Mouse (Mus musculus) kidney, embryonic 15.5 days (tissue): Measurements from ENCODE around the gene BC067074. TPM values are rescaled to one million over a fixed set of nuclear protein-coding genes. Genes with fewer than 3 reads are reported as not detected.

Source experiments
- ATAC-seq: fragments of 200-750 bp; cut with Nextera tagmentation; replicated peaks from 2 replicates; pipeline ENCODE4 v1.8.0; 2017; ENCODE audit warnings: moderate TSS enrichment; ENCODE audit not compliant: low FRiP score
- H3K27ac ChIP-seq: fragments of 300-500 bp; sonication (generic); 2 replicates; pipeline ENCODE4 v1.5.1; 2015; ENCODE audit warnings: mild to moderate bottlenecking, inconsistent platforms
- H3K27me3 ChIP-seq: fragments of 300-500 bp; sonication (generic); 2 replicates; pipeline ENCODE4 v1.6.1; 2015; ENCODE audit warnings: inconsistent platforms
- H3K36me3 ChIP-seq: fragments of 300-500 bp; sonication (generic); 2 replicates; pipeline ENCODE4 v1.6.1; 2015; ENCODE audit warnings: inconsistent platforms
- H3K4me1 ChIP-seq: fragments of 300-500 bp; sonication (generic); 2 replicates; pipeline ENCODE4 v1.6.1; 2015; ENCODE audit warnings: inconsistent platforms
- H3K4me2 ChIP-seq: fragments of 300-500 bp; sonication (generic); 2 replicates; pipeline ENCODE4 v1.6.1; 2015; ENCODE audit warnings: moderate library complexity, mild to moderate bottlenecking, inconsistent platforms
- H3K4me3 ChIP-seq: fragments of 300-500 bp; sonication (generic); replicated peaks from 2 replicates; pipeline ENCODE4 v1.5.1; 2015; ENCODE audit warnings: mild to moderate bottlenecking, inconsistent platforms
- H3K9ac ChIP-seq: fragments of 300-500 bp; sonication (generic); 2 replicates; pipeline ENCODE4 v1.6.1; 2015; ENCODE audit warnings: mild to moderate bottlenecking, inconsistent platforms
- H3K9me3 ChIP-seq: fragments of 300-500 bp; sonication (generic); replicated peaks from 2 replicates; pipeline ENCODE4 v1.6.1; 2016; ENCODE audit warnings: inconsistent platforms
- WGBS: fragments of 180-500 bp; shearing (Covaris S2); methylation state at CpG from one replicate; pipeline ENCODE4 v1.1.7; 2015; ENCODE audit warnings: mixed read lengths; 5-methylcytosine and 5-hydroxymethylcytosine counted together
- polyA plus RNA-seq: library from polyadenylated mRNA; unstranded; fragments of >200 nt; fragmentation: Nextera tagmentation; extraction: Ambion mirVana; gene quantifications from 2 replicates; pipeline ENCODE4 v1.2.1, GENCODE M21; 2015

Gene BC067074
- polyA plus RNA-seq, 1 experiment from 2014 or later: 5.2 TPM

DNA sequence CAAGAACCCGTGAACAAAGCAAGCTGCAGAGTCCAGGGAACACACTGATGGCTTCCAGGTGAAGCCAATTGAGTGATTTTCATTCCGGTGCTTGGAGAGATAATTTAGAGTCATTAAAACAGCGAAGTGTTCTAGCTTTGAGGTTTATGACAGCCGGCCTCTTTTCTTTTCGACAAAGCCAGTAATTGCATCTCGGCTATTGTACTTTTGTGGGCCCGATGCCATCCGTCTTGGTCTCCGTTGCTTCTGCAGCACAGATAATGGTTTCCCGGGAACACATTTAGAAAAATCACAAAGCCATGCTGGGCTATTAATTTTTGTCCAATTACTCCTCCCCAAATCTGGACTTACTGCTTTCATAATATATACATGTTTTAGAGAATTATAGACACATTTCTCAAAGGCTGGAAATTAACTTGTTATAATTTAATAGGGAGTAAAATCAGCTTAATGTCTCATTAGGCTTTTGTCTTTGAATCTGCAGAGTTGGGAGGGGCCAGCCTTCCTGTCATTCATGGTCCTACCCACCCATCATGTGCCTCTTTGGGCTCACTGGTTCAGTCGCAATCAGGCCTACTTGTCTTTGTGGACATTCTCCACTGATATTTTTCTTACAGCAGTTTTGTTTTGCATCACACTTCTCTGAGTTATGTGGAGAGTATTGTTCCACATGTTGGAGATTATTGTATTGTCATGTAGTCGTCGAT is 64.6 kb downstream of the BC067074 start:
- no peaks in the 10 kb centered on the region for H3K27me3 ChIP-seq
- no peak overlapping the region for H3K4me3 ChIP-seq
- H3K36me3 ChIP-seq: no peaks in the 10 kb centered on the region
- no peaks in the 10 kb centered on the region for H3K9me3 ChIP-seq
- H3K4me2 ChIP-seq: no peak overlapping the region
- no peak overlapping the region for H3K9ac ChIP-seq
- no peak for ATAC-seq
- peak overlapping the region; percentile 51; the same call in 1 of the 2 replicates for H3K27ac ChIP-seq
- 68% methylated on average over 13 of the region's 13 CpGs for WGBS
- peaks cover 15% of the 10 kb centered on the region; the same call in 1 of the 2 replicates for H3K4me1 ChIP-seq

- Histone ChIP-seq H3K27ac (no peak overlapping the region), H3K36me3 (no peaks in the 10 kb centered on the region), H3K4me2 (no peak overlapping the region), H3K4me3 (no peak overlapping the region), H3K27me3 (no peaks in the 10 kb centered on the region), H3K9me3 (no peaks in the 10 kb centered on the region), H3K4me1 (peaks cover 15% of the 10 kb centered on the region; the same call in 1 of the 2 replicates), H3K9ac (no peak overlapping the region)
- WGBS: 36% methylated on average over 1 of the region's 1 CpGs
- ATAC-seq: peak; percentile 50; the same call in 1 of the 2 replicates
These were observed 66.7 kb downstream of the BC067074 start for GRCm38 (mm10) chr13:113359676-113360075.

DNA sequence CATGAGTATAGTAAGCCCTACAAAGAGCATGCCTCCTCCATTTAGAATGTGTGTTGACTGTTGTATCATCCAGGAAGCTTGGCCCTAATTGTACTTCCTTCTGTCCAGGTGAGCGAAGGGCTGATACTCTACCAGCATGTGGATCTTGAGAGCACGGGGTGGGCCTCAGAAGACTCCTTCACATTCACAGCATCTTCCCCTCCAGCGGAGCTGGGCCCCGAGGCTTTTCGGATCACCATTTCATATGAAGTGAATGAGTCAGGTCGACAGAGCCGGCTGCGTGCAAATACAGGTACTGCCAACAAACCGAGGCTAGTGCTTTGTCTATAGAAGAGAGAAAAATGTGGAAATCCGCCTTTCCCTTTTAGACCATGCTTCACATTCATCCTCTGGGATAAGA is 73.0 kb downstream of the BC067074 start:
- Histone ChIP-seq H3K27me3 (no peaks in the 10 kb centered on the region), H3K9me3 (no peaks in the 10 kb centered on the region), H3K9ac (no peak overlapping the region), H3K4me1 (peaks cover 21% of the 10 kb centered on the region), H3K4me2 (no peak overlapping the region), H3K36me3 (no peaks in the 10 kb centered on the region), H3K4me3 (no peak overlapping the region), H3K27ac (no peak overlapping the region)
- WGBS: 94% methylated on average over 10 of the region's 10 CpGs
- no peak for ATAC-seq

GRCm38 (mm10) chr13:113368931-113369579 is 76.1 kb downstream of the BC067074 start:
- WGBS: 66% methylated on average over 13 of the region's 13 CpGs
- peak overlapping the region; percentile 33 for H3K4me2 ChIP-seq
- no peaks in the 10 kb centered on the region for H3K9me3 ChIP-seq
- H3K36me3 ChIP-seq: no peaks in the 10 kb centered on the region
- ATAC-seq: peak; percentile 86
- H3K4me3 ChIP-seq: no peak overlapping the region
- H3K27me3 ChIP-seq: no peaks in the 10 kb centered on the region
- H3K27ac ChIP-seq: peak overlapping the region; percentile 51
- peaks cover 21% of the 10 kb centered on the region for H3K4me1 ChIP-seq
- no peak overlapping the region for H3K9ac ChIP-seq

DNA sequence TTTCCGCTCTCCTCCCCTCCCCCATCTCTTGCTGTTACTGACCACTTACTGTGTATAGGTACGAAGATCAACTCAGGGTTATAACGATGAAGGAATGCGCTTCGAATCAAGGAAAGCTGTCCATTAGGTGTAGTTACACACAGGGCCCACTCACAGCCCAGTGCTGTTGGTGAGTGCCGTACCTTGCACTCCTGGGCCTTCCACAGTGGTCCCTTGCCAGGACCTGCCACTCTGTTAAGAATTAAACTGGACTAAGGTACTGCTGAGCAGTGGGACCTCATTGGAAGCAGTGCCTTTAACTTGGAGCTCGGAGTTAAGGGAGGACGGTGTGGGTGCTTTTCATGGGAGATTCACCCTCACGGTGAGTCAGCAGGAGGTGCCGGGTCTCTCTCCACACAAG is 76.7 kb downstream of the BC067074 start:
- Histone ChIP-seq H3K36me3 (no peaks in the 10 kb centered on the region), H3K4me1 (peaks cover 21% of the 10 kb centered on the region), H3K9me3 (no peaks in the 10 kb centered on the region), H3K4me2 (0 out of 2 replicates have a peak overlapping the region, but pooled peaks have one; percentile 33), H3K27me3 (no peaks in the 10 kb centered on the region), H3K9ac (no peak overlapping the region), H3K4me3 (no peak overlapping the region), H3K27ac (peak overlapping the region; percentile 51; the same call in 1 of the 2 replicates)
- WGBS: 82% methylated on average over 10 of the region's 10 CpGs
- ATAC-seq: peak; percentile 78

DNA sequence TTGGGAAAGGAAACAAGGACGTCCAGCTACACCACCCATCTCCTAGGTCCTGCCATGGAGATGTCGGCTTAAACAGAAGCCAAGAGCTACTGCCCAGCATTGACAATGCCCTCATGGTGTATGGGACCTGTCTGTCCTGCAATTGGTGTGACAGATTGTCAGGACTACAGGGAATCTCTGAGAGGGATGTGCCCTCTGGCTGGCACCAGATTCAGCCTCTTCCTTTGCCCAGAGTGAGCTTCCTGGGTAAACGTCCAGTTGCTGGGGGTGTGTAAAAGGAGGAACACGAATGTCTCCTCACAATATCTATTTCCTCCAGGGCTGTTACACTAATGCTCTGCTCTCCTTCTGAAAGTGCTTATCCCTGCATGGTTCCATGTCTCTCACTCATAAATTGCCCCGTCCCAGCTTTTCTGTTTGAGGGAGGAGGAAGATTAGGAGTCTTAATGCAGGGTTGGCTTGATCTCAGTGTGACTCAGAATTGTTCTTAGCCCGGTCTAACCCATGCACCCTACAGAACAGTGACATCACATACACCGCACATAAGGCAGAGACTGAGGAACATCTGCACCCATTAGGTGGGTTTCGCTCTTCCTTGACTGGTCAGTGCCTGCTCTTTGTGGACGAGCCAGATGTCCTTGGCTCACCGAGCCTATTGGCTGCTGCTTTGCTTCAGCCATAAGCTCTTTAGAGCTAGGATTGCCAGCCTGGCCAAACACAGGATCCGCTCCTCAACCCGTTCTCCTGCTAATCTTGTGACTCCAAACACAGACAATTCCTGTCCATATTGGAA is 80.5 kb downstream of the BC067074 start:
- Histone ChIP-seq H3K27ac (no peak overlapping the region), H3K9ac (no peak overlapping the region), H3K36me3 (no peaks in the 10 kb centered on the region), H3K4me2 (no peak overlapping the region), H3K9me3 (no peaks in the 10 kb centered on the region), H3K27me3 (no peaks in the 10 kb centered on the region), H3K4me1 (peaks cover 12% of the 10 kb centered on the region), H3K4me3 (no peak overlapping the region)
- ATAC-seq: no peak
- 79% methylated on average over 12 of the region's 12 CpGs for WGBS

GRCm38 (mm10) chr13:113374084-113374405 is 81.1 kb downstream of the BC067074 start:
- no peaks in the 10 kb centered on the region for H3K36me3 ChIP-seq
- no peak for ATAC-seq
- no peaks in the 10 kb centered on the region for H3K27me3 ChIP-seq
- H3K4me3 ChIP-seq: no peak overlapping the region
- no peaks in the 10 kb centered on the region for H3K9me3 ChIP-seq
- H3K4me2 ChIP-seq: no peak overlapping the region
- peaks cover 8% of the 10 kb centered on the region for H3K4me1 ChIP-seq
- no peak overlapping the region for H3K9ac ChIP-seq
- H3K27ac ChIP-seq: no peak overlapping the region
- WGBS: 43% methylated on average over 2 of the region's 2 CpGs

GRCm38 (mm10) chr13:113377631-113378030 is 84.7 kb downstream of the BC067074 start:
- ATAC-seq: no peak
- H3K4me1 ChIP-seq: no peaks in the 10 kb centered on the region
- H3K27ac ChIP-seq: no peak overlapping the region
- no peaks in the 10 kb centered on the region for H3K9me3 ChIP-seq
- no peak overlapping the region for H3K4me3 ChIP-seq
- H3K4me2 ChIP-seq: no peak overlapping the region
- H3K9ac ChIP-seq: no peak overlapping the region
- no peaks in the 10 kb centered on the region for H3K27me3 ChIP-seq
- WGBS: 75% methylated on average over 7 of the region's 7 CpGs
- no peaks in the 10 kb centered on the region for H3K36me3 ChIP-seq

GRCm38 (mm10) chr13:113378980-113379410 is 86.0 kb downstream of the BC067074 start:
- peak; percentile 69; the same call in 1 of the 2 replicates for ATAC-seq
- H3K9ac ChIP-seq: no peak overlapping the region
- no peak overlapping the region for H3K4me3 ChIP-seq
- no peaks in the 10 kb centered on the region for H3K9me3 ChIP-seq
- H3K27ac ChIP-seq: no peak overlapping the region
- H3K36me3 ChIP-seq: no peaks in the 10 kb centered on the region
- 50% methylated on average over 8 of the region's 8 CpGs for WGBS
- no peaks in the 10 kb centered on the region for H3K4me1 ChIP-seq
- no peak overlapping the region for H3K4me2 ChIP-seq
- no peaks in the 10 kb centered on the region for H3K27me3 ChIP-seq

DNA sequence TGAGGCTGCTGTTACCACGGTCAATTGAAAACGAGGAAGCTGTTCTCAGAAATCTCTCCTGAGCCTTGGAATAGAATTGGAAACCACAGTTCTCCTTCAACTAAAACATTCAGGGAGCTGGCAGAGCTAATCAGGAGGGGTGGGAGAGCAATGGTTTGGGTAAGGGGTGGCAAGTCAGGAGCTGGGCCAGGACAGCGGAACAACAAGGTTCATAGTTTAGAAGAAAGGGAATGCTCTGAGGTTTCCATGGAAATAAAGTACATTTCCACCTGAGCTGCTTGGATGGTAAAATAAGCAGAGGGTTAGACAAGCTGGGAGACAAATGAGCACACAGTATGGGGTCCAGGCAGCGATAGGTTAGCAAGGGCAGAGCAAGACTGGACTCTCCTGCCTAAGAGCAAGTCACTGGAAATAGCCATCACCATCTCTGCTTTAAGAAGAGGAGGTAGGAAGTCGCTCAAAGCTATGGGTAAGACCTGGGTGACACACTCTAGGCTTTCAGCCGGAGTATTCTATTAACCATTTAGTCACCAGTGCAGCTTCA is 86.9 kb downstream of the BC067074 start:
- 48% methylated on average over 6 of the region's 6 CpGs for WGBS
- Histone ChIP-seq H3K36me3 (no peaks in the 10 kb centered on the region), H3K4me3 (no peak overlapping the region), H3K27me3 (no peaks in the 10 kb centered on the region), H3K27ac (no peak overlapping the region), H3K9me3 (no peaks in the 10 kb centered on the region), H3K4me2 (no peak overlapping the region), H3K9ac (no peak overlapping the region), H3K4me1 (no peaks in the 10 kb centered on the region)
- ATAC-seq: no peak

DNA sequence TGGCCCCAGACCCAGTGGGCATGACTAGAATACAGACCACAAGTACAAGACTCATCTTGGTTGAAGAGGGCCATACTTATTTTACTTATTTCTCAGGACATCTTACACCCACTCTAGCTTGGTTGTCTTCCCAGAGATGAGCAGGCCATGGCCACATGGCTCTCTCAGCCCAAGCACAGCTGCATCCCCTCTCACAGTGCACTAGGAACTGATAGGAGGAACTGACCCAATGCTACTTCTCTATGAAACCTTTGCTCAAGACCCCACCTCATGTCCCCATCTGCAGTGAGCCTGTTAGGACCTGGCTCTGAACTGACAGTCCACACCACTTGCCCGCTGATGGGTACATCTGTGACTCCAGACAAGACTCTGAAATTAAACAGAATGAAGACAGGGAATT is 88.8 kb downstream of the BC067074 start:
- no peak overlapping the region for H3K9ac ChIP-seq
- WGBS: 93% methylated on average over 1 of the region's 1 CpGs
- no peaks in the 10 kb centered on the region for H3K9me3 ChIP-seq
- H3K27ac ChIP-seq: no peak overlapping the region
- no peak overlapping the region for H3K4me2 ChIP-seq
- H3K4me3 ChIP-seq: no peak overlapping the region
- no peaks in the 10 kb centered on the region for H3K36me3 ChIP-seq
- no peaks in the 10 kb centered on the region for H3K4me1 ChIP-seq
- no peaks in the 10 kb centered on the region for H3K27me3 ChIP-seq
- no peak for ATAC-seq

DNA sequence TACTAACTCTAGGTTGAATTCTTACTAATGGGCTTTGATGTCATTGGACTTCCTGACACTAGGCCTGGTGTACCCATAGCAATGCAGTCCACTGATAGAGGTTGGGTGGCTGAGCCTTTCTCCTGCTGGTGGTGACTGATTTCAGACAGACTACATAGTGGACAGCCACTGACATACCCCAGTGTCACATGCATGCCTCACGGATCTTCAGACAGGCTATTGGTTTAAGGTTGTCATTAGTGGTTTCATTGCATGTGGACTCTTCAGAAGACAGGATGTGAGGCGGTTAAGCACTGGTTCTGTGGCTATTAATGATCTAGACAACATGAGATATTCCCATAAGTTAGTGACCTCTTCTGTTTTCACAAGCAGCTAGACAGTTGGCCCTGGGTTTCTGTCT is 89.2 kb downstream of the BC067074 start:
- WGBS: 84% methylated on average over 2 of the region's 2 CpGs
- Histone ChIP-seq H3K4me3 (no peak overlapping the region), H3K27me3 (no peaks in the 10 kb centered on the region), H3K4me2 (no peak overlapping the region), H3K9me3 (no peaks in the 10 kb centered on the region), H3K36me3 (no peaks in the 10 kb centered on the region), H3K9ac (no peak overlapping the region), H3K27ac (no peak overlapping the region), H3K4me1 (no peaks in the 10 kb centered on the region)
- ATAC-seq: no peak
